Mouse (Mus musculus) testis, postnatal 10 days (tissue): ENCODE measurements around the gene Acot2.
A peak's percentile ranks its signal among the peaks of the same experiment; 100 is the strongest.
"Not testable (repeated sequence)": the region's sequence is repeated elsewhere in the genome, so short reads cannot be mapped to it uniquely, and the experiment has no call there.

Source experiments
- DNase-seq: peaks from one replicate; pipeline ENCODE4 v3.0.0; 2021; ENCODE audit warnings: low spot score

The Acot2 gene

GRCm38 (mm10) chr12:83998341-83999107 lies 10.9 kb downstream of the Acot2 start:
- DNase-seq: no peak

- peak; percentile 67 for DNase-seq
Observed at GRCm38 (mm10) chr12:83999237-83999636, 11.6 kb downstream of the Acot2 start.

- DNase-seq: no peak
Observed at GRCm38 (mm10) chr12:84000418-84000817, 12.8 kb downstream of the Acot2 start.

- no peak for DNase-seq
Observed at GRCm38 (mm10) chr12:84003866-84004265, 16.2 kb downstream of the Acot2 start.

GRCm38 (mm10) chr12:84008251-84008650 lies 20.6 kb downstream of the Acot2 start:
- DNase-seq: no peak

- DNase-seq: no peak
Observed at GRCm38 (mm10) chr12:84008729-84009128, 21.1 kb downstream of the Acot2 start.

- peak; percentile 82 for DNase-seq
Observed at GRCm38 (mm10) chr12:84009171-84009965, 21.7 kb downstream of the Acot2 start, which contains the start of gene Acot1. Acot1 (plus strand) TSS chr12:84009490.

- no peak for DNase-seq
Observed at GRCm38 (mm10) chr12:84010201-84010600, 22.5 kb downstream of the Acot2 start.

- peak; percentile 83 for DNase-seq
Observed at GRCm38 (mm10) chr12:84011251-84012040, 23.8 kb downstream of the Acot2 start.

GRCm38 (mm10) chr12:84013130-84013529 lies 25.5 kb downstream of the Acot2 start:
- DNase-seq: no peak

- no peak for DNase-seq
Observed at GRCm38 (mm10) chr12:84013701-84014100, 26.0 kb downstream of the Acot2 start.

- peak; percentile 54 for DNase-seq
Observed at GRCm38 (mm10) chr12:84020528-84020927, 32.9 kb downstream of the Acot2 start.

GRCm38 (mm10) chr12:84022266-84022665 lies 34.6 kb downstream of the Acot2 start:
- not testable (repeated sequence) for DNase-seq

- no peak for DNase-seq
Observed at GRCm38 (mm10) chr12:84023052-84023745, 35.5 kb downstream of the Acot2 start.

GRCm38 (mm10) chr12:84025888-84026287 lies 38.2 kb downstream of the Acot2 start:
- no peak for DNase-seq

- not testable (repeated sequence) for DNase-seq
Observed at GRCm38 (mm10) chr12:84028328-84028727, 40.7 kb downstream of the Acot2 start.

GRCm38 (mm10) chr12:84029043-84029442 lies 41.4 kb downstream of the Acot2 start:
- not testable (repeated sequence) for DNase-seq

GRCm38 (mm10) chr12:84030659-84031332 lies 43.1 kb downstream of the Acot2 start:
- DNase-seq: peak; percentile 80

GRCm38 (mm10) chr12:84032854-84033253 lies 45.2 kb downstream of the Acot2 start:
- DNase-seq: no peak

- not testable (repeated sequence) for DNase-seq
Observed at GRCm38 (mm10) chr12:84033302-84033701, 45.6 kb downstream of the Acot2 start.

- no peak for DNase-seq
Observed at GRCm38 (mm10) chr12:84034108-84034507, 46.4 kb downstream of the Acot2 start.
